Mouse (Mus musculus) testis, adult 2 months (tissue): ENCODE data around the gene Brd3os.

Experiments used
- CTCF ChIP-seq: fragments of 200-500 bp; IDR thresholded peaks from 2 replicates; pipeline ENCODE4 v1.5.1; 2012; ENCODE audit warnings: low read depth, mild to moderate bottlenecking, inconsistent platforms, low read length, moderate library complexity; ENCODE audit not compliant: control insufficient read depth, insufficient read depth, insufficient replicate concordance
- POLR2A ChIP-seq: fragments of 200-500 bp; IDR thresholded peaks from 2 replicates; pipeline ENCODE4 v1.6.1; 2012; ENCODE audit warnings: low read depth, mild to moderate bottlenecking, inconsistent platforms, low read length, moderate library complexity; ENCODE audit not compliant: control insufficient read depth

DNA sequence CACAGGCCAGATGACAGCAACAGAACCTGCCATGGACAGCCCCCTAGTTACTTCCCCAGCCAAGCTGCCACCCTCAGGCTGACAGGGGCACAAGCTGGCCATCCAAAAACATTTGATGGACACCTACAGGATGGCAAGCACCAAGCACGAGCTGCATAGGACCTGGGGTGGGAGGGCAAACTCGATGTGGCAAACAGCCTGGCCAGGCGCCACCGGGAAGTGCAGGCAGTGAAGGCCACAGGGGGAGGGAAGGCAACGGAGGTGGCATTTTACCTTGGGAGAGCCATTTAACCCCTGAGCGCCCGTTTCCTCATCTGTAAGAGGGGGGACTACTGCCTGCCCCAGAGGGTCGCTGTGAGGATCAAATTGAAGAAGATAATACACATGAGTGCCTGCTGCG, 18.5 kb downstream of the Brd3os start:
- TF ChIP-seq CTCF (no peak), POLR2A (no peak)
